Mouse (Mus musculus) forebrain, embryonic 12.5 days (tissue): ENCODE measurements around the gene Tmprss12. TPM values are rescaled to one million over a fixed set of nuclear protein-coding genes. Genes with fewer than 3 reads are reported as not detected.
"Not testable (repeated sequence)": the region's sequence is repeated elsewhere in the genome, so short reads cannot be mapped to it uniquely, and the experiment has no call there.

Experiments
- ATAC-seq: fragments of 200-750 bp; cut with Nextera tagmentation; 2 replicates; pipeline ENCODE4 v1.8.0; 2017; ENCODE audit warnings: moderate TSS enrichment; ENCODE audit not compliant: low FRiP score
- H3K27ac ChIP-seq: fragments of 300-500 bp; sonication (generic); 2 replicates; pipeline ENCODE4 v1.5.1; 2016; ENCODE audit warnings: mild to moderate bottlenecking
- H3K27me3 ChIP-seq: fragments of 300-500 bp; sonication (generic); 2 replicates; pipeline ENCODE4 v1.6.1; 2016; ENCODE audit warnings: mild to moderate bottlenecking
- H3K36me3 ChIP-seq: fragments of 300-500 bp; sonication (generic); replicated peaks from 2 replicates; pipeline ENCODE4 v1.6.1; 2016; ENCODE audit warnings: mild to moderate bottlenecking
- H3K4me1 ChIP-seq: fragments of 300-500 bp; sonication (generic); 2 replicates; pipeline ENCODE4 v1.6.1; 2016
- H3K4me2 ChIP-seq: fragments of 300-500 bp; sonication (generic); 2 replicates; pipeline ENCODE4 v1.6.1; 2016; ENCODE audit warnings: mild to moderate bottlenecking, moderate library complexity
- H3K4me3 ChIP-seq: fragments of 300-500 bp; sonication (generic); replicated peaks from 2 replicates; pipeline ENCODE4 v1.5.1; 2016; ENCODE audit warnings: mild to moderate bottlenecking
- H3K9ac ChIP-seq: fragments of 300-500 bp; sonication (generic); 2 replicates; pipeline ENCODE4 v1.6.1; 2016; ENCODE audit warnings: mild to moderate bottlenecking
- H3K9me3 ChIP-seq: fragments of 300-500 bp; sonication (generic); 2 replicates; pipeline ENCODE4 v1.6.1; 2016
- WGBS: fragments of 180-500 bp; shearing (Covaris S2); methylation state at CpG from one replicate; pipeline ENCODE4 v1.1.7; 2016; 5-methylcytosine and 5-hydroxymethylcytosine counted together
- polyA plus RNA-seq: library from polyadenylated mRNA; unstranded; fragments of >200 nt; fragmentation: Nextera tagmentation; extraction: Ambion mirVana; gene quantifications from 2 replicates; pipeline ENCODE4 v1.2.1, GENCODE M21; 2016

The Tmprss12 gene
- polyA plus RNA-seq, 1 experiment from 2014 or later = not detected

GRCm38 (mm10) chr15:100277586-100277985, 3.1 kb upstream of the Tmprss12 start:
- no peak for ATAC-seq

GRCm38 (mm10) chr15:100288980-100289379, 8.3 kb downstream of the Tmprss12 start:
- no peak overlapping the region for H3K4me2 ChIP-seq
- no peaks in the 10 kb centered on the region for H3K9me3 ChIP-seq
- no peak overlapping the region for H3K9ac ChIP-seq
- H3K36me3 ChIP-seq = no peaks in the 10 kb centered on the region
- H3K4me3 ChIP-seq = no peak overlapping the region
- no peak for ATAC-seq
- 95% methylated on average over 6 of the region's 6 CpGs for WGBS
- H3K27me3 ChIP-seq = no peaks in the 10 kb centered on the region
- H3K27ac ChIP-seq = no peak overlapping the region
- no peaks in the 10 kb centered on the region for H3K4me1 ChIP-seq

More at GRCm38 (mm10) chr15:100277586-100277985, 3.1 kb upstream of the Tmprss12 start:
- Histone ChIP-seq H3K9me3 (no peaks in the 10 kb centered on the region), H3K27me3 (no peaks in the 10 kb centered on the region), H3K4me3 (no peak overlapping the region), H3K36me3 (no peaks in the 10 kb centered on the region), H3K4me1 (no peaks in the 10 kb centered on the region), H3K27ac (no peak overlapping the region), H3K9ac (no peak overlapping the region), H3K4me2 (no peak overlapping the region)
- WGBS = 92% methylated on average over 3 of the region's 3 CpGs

GRCm38 (mm10) chr15:100290858-100291257, 10.2 kb downstream of the Tmprss12 start:
- Histone ChIP-seq H3K4me1 (no peaks in the 10 kb centered on the region), H3K4me3 (no peak overlapping the region), H3K9ac (no peak overlapping the region), H3K36me3 (no peaks in the 10 kb centered on the region), H3K4me2 (no peak overlapping the region), H3K9me3 (no peaks in the 10 kb centered on the region), H3K27ac (no peak overlapping the region), H3K27me3 (no peaks in the 10 kb centered on the region)
- 75% methylated on average over 5 of the region's 5 CpGs for WGBS
- ATAC-seq = no peak

- H3K27ac ChIP-seq = no peak overlapping the region
- H3K9ac ChIP-seq = no peak overlapping the region
- H3K4me2 ChIP-seq = no peak overlapping the region
- no peak overlapping the region for H3K4me3 ChIP-seq
- no peaks in the 10 kb centered on the region for H3K4me1 ChIP-seq
- H3K9me3 ChIP-seq = no peaks in the 10 kb centered on the region
- 78% methylated on average over 7 of the region's 7 CpGs for WGBS
- ATAC-seq = no peak
- no peaks in the 10 kb centered on the region for H3K27me3 ChIP-seq
- no peaks in the 10 kb centered on the region for H3K36me3 ChIP-seq
These were observed 11.7 kb downstream of the Tmprss12 start for GRCm38 (mm10) chr15:100292326-100292725.

GRCm38 (mm10) chr15:100297856-100298255, 17.2 kb downstream of the Tmprss12 start:
- Histone ChIP-seq H3K27me3 (no peaks in the 10 kb centered on the region), H3K9ac (no peak overlapping the region), H3K9me3 (no peaks in the 10 kb centered on the region), H3K36me3 (no peaks in the 10 kb centered on the region), H3K4me3 (no peak overlapping the region), H3K27ac (no peak overlapping the region), H3K4me1 (no peaks in the 10 kb centered on the region), H3K4me2 (no peak overlapping the region)
- 89% methylated on average over 5 of the region's 5 CpGs for WGBS
- ATAC-seq = no peak

GRCm38 (mm10) chr15:100300499-100300898, 19.9 kb downstream of the Tmprss12 start:
- ATAC-seq = no peak
- WGBS = 87% methylated on average over 6 of the region's 6 CpGs

GRCm38 (mm10) chr15:100301556-100301955, 20.9 kb downstream of the Tmprss12 start:
- no peak overlapping the region for H3K27ac ChIP-seq
- ATAC-seq = no peak
- H3K4me3 ChIP-seq = no peak overlapping the region
- H3K27me3 ChIP-seq = no peaks in the 10 kb centered on the region
- WGBS = 72% methylated on average over 15 of the region's 15 CpGs
- H3K9me3 ChIP-seq = no peaks in the 10 kb centered on the region
- no peaks in the 10 kb centered on the region for H3K36me3 ChIP-seq
- peaks cover 15% of the 10 kb centered on the region; the same call in 1 of the 2 replicates for H3K4me1 ChIP-seq
- no peak overlapping the region for H3K9ac ChIP-seq
- no peak overlapping the region for H3K4me2 ChIP-seq

More at GRCm38 (mm10) chr15:100300499-100300898, 19.9 kb downstream of the Tmprss12 start:
- no peaks in the 10 kb centered on the region for H3K27me3 ChIP-seq
- no peak overlapping the region for H3K9ac ChIP-seq
- H3K4me2 ChIP-seq = no peak overlapping the region
- H3K36me3 ChIP-seq = no peaks in the 10 kb centered on the region
- H3K27ac ChIP-seq = no peak overlapping the region
- peaks cover 11% of the 10 kb centered on the region; the same call in 1 of the 2 replicates for H3K4me1 ChIP-seq
- no peak overlapping the region for H3K4me3 ChIP-seq
- H3K9me3 ChIP-seq = no peaks in the 10 kb centered on the region

- Histone ChIP-seq H3K9me3 (no peaks in the 10 kb centered on the region), H3K4me1 (peaks cover 15% of the 10 kb centered on the region; the same call in 1 of the 2 replicates), H3K9ac (no peak overlapping the region), H3K4me2 (peak overlapping the region; percentile 69), H3K27me3 (no peaks in the 10 kb centered on the region), H3K27ac (peak overlapping the region; percentile 86), H3K4me3 (peak overlapping the region; percentile 47), H3K36me3 (no peaks in the 10 kb centered on the region)
- ATAC-seq = no peak
- WGBS = 54% methylated on average over 8 of the region's 8 CpGs
These were observed 22.9 kb downstream of the Tmprss12 start for GRCm38 (mm10) chr15:100303428-100304018.

- H3K4me3 ChIP-seq = peak within 1 kb of the TSS; percentile 47
These were observed 23.7 kb downstream of the Tmprss12 start, which contains the start of gene Mettl7a1 for GRCm38 (mm10) chr15:100304019-100304991. Gene Mettl7a1, plus strand, starts transcription at chr15:100304140.

GRCm38 (mm10) chr15:100306201-100306600, 25.6 kb downstream of the Tmprss12 start:
- ATAC-seq = no peak
- H3K36me3 ChIP-seq = no peaks in the 10 kb centered on the region
- H3K4me2 ChIP-seq = no peak overlapping the region
- H3K4me3 ChIP-seq = no peak overlapping the region
- no peaks in the 10 kb centered on the region for H3K27me3 ChIP-seq
- H3K4me1 ChIP-seq = peaks cover 15% of the 10 kb centered on the region; the same call in 1 of the 2 replicates
- WGBS = 89% methylated on average over 2 of the region's 2 CpGs
- no peak overlapping the region for H3K9ac ChIP-seq
- no peak overlapping the region for H3K27ac ChIP-seq
- H3K9me3 ChIP-seq = no peaks in the 10 kb centered on the region

More at GRCm38 (mm10) chr15:100304019-100304991, 23.7 kb downstream of the Tmprss12 start, which contains the start of gene Mettl7a1:
- 2% methylated on average over 25 of the region's 30 CpGs for WGBS
- Histone ChIP-seq H3K9ac (peak within 1 kb of the TSS; percentile 68), H3K9me3 (no peaks in the 10 kb centered on the region), H3K27ac (peak within 1 kb of the TSS; percentile 86), H3K36me3 (no peaks in the 10 kb centered on the region), H3K4me2 (peak within 1 kb of the TSS; percentile 69), H3K4me1 (peaks cover 15% of the 10 kb centered on the region; the same call in 1 of the 2 replicates), H3K27me3 (no peaks in the 10 kb centered on the region)
- peak; percentile 90 for ATAC-seq

- ATAC-seq, H3K27ac ChIP-seq: not testable (repeated sequence)
These were observed 26.9 kb downstream of the Tmprss12 start for GRCm38 (mm10) chr15:100307438-100308096.

GRCm38 (mm10) chr15:100312346-100312745, 31.7 kb downstream of the Tmprss12 start:
- 94% methylated on average over 2 of the region's 2 CpGs for WGBS
- Histone ChIP-seq H3K9me3 (no peaks in the 10 kb centered on the region), H3K9ac (no peak overlapping the region), H3K27ac (no peak overlapping the region), H3K36me3 (0 out of 2 replicates have a peak, but pooled peaks cover 3% of the 10 kb centered on the region), H3K4me3 (no peak overlapping the region), H3K4me2 (no peak overlapping the region), H3K27me3 (no peaks in the 10 kb centered on the region), H3K4me1 (no peaks in the 10 kb centered on the region)
- ATAC-seq = no peak

More at GRCm38 (mm10) chr15:100307438-100308096, 26.9 kb downstream of the Tmprss12 start:
- not testable (repeated sequence) for H3K9me3 ChIP-seq, H3K9ac ChIP-seq, H3K4me2 ChIP-seq, H3K4me3 ChIP-seq, H3K36me3 ChIP-seq, H3K27me3 ChIP-seq
- 48% methylated on average over 11 of the region's 11 CpGs for WGBS
- peaks cover 15% of the 10 kb centered on the region; the same call in 1 of the 2 replicates for H3K4me1 ChIP-seq
